ENCODE assay signal across 8 mouse cellular contexts in genomic region chr2:173586118-173586968, GRCm38 (mm10). TPM values are rescaled to one million over a fixed set of nuclear protein-coding genes. Genes with fewer than 3 reads are reported as not detected.
DNase-seq lines count a peak whose midpoint lies in the region; ATAC-seq lines count a peak whose summit lies in the region.

No protein-coding gene starts in this region.

- H3K4me3 ChIP-seq in forebrain, embryonic 13.5 days: peak overlapping the region; percentile 44

- intact Hi-C loops in heart, postnatal 36 days (cut with DNase I): loop anchor here (2.0 to 10.0 kb wide), 6 partner anchors 488 to 1266 kb away; partner anchors contain the start of genes Gnas and Stx16

- no peaks in the 10 kb centered on the region for H3K9me3 ChIP-seq in forebrain, embryonic 13.5 days (replicated peaks)

- DNase-seq in ES-CJ7 (ENCODE audit: low read depth, low spot score): peak; percentile 57
- peak; percentile 74 for DNase-seq in c-Kit-positive CD71-positive TER-119-positive erythroid progenitor cells, embryonic 14.5 days (ENCODE audit: low spot score)
- DNase-seq in heart, postnatal 36 days: peak; percentile 78 to 80
- DNase-seq in layer of hippocampus, postnatal 14 days (ENCODE audit: low spot score in 2 of 2): peak; percentile 26 to 36
- DNase-seq in lung, postnatal 36 days: peak; percentile 71
- DNase-seq in retina, embryonic 14.5 days (ENCODE audit: low spot score): peak; percentile 85
- DNase-seq in urinary bladder, adult 18-20 months (ENCODE audit: low spot score in 2 of 2): peak; percentile 50 to 70

- under 1% methylated on average over 68 of the region's 68 CpGs for WGBS in forebrain, embryonic 13.5 days

- peak; percentile 72 for ATAC-seq in forebrain, embryonic 13.5 days

- peaks cover 29% of the 10 kb centered on the region for H3K27me3 ChIP-seq in forebrain, embryonic 13.5 days

- peak overlapping the region; percentile 55 for H3K9ac ChIP-seq in forebrain, embryonic 13.5 days

- H3K36me3 ChIP-seq in forebrain, embryonic 13.5 days (ENCODE audit: poor library complexity, severe bottlenecking): peaks cover 4% of the 10 kb centered on the region; the same call in 1 of the 2 replicates

- peaks cover 10% of the 10 kb centered on the region for H3K4me1 ChIP-seq in forebrain, embryonic 13.5 days

- peak overlapping the region; percentile 78 for H3K4me2 ChIP-seq in forebrain, embryonic 13.5 days

- no peak overlapping the region for H3K27ac ChIP-seq in forebrain, embryonic 13.5 days

RNA-seq across cellular contexts. Expression of gene Ankrd60, which starts 8.2 kb away (rescaled TPM):
- polyA plus RNA-seq in forebrain, embryonic 13.5 days (2015; fragmentation: Nextera tagmentation; extraction: Ambion mirVana): not detected in 2 replicates
- not detected for total RNA-seq in heart, postnatal 36 days (2021)
- not detected for total RNA-seq in layer of hippocampus, postnatal 14 days (2021)

Comparison
In these comparisons a context has a peak if more than half of its experiments do, and no peak if none do; other contexts are left out.
1. DNase-seq: peak in every context shown above with its lines; median percentile 85 in retina, embryonic 14.5 days; 79 in heart, postnatal 36 days; 74 in c-Kit-positive CD71-positive TER-119-positive erythroid progenitor cells, embryonic 14.5 days; 71 in lung, postnatal 36 days; 60 in urinary bladder, adult 18-20 months; 57 in ES-CJ7; 31 in layer of hippocampus, postnatal 14 days.